Mouse (Mus musculus) lung, adult 18-20 months (tissue): ENCODE results near the gene Psmd13.

Source experiments
- DNase-seq, 2 experiments: peaks; one replicate each; pipeline ENCODE4 v3.0.0; 2022; ENCODE audit warnings: mixed read lengths in 2 of 2

Psmd13 gene

GRCm38 (mm10) chr7:140907697-140908096 lies 25.9 kb downstream of the Psmd13 start:
- no peak for DNase-seq

DNA sequence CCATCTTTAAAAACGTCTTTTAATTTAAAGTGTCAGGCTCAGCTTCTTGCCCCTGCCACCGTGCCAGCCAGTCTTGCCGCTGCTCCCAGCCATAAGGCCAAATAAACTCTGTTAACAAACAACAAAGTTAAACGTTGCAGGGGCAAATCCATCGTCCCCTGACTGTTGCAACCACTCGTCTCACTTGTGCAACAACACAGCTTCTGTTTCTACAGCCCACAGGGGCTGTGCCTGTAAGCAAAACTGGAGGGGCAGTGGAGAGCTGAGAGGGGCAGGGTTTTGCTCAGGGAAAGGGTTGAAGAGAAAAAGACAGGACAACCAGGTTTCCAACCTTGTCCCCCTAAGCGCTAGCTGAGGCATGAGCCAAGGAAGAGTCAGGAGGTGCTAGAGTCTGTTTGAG lies 26.4 kb downstream of the Psmd13 start:
- DNase-seq, result peak in 1 of 2 experiments; percentile 12

DNA sequence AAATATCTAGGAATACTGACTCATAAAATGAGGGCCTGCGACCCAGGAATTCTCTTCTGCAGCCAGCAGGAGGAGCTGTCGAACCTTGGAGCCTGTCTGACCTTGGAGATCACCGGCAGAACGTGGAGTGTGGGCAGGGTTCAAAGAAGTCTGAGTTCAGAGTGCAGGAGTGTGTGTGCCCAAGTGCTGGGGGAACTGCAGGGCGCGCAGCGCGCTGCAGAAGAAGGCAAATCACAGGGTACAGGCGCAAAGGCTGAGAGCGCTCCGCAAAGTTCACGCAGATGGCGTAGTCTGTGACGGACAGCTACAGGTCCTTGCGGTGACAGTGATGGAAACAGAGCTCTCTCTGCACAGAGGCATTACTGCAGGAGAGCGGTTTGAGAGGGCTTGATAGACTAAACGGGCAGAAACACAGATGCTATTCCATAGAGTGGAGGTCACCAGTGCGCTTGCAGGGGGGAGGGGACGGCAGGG lies 26.9 kb downstream of the Psmd13 start:
- peak; percentile 78 to 83 for DNase-seq

DNA sequence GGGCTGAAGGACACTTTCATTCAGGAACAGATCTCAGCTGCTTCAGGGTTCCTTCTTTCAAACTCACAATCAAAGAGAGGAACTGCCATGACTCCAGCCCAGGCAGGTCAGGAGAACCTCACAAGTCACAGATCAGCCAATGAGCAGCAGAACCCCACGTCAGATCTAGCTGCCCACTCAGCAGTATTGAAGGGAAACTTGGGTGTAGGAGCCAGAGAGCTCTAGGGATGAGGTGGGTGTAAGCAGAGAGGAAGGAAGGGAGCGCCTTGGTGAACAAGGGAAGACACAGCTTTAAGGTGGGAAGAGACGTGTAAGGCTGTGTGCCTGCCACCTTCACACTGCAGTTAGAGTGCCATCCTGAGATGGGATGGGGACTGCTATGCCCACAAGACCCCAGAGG lies 30.5 kb downstream of the Psmd13 start:
- no peak for DNase-seq

- DNase-seq, result no peak
These were observed 31.2 kb downstream of the Psmd13 start for GRCm38 (mm10) chr7:140912846-140913482.

DNA sequence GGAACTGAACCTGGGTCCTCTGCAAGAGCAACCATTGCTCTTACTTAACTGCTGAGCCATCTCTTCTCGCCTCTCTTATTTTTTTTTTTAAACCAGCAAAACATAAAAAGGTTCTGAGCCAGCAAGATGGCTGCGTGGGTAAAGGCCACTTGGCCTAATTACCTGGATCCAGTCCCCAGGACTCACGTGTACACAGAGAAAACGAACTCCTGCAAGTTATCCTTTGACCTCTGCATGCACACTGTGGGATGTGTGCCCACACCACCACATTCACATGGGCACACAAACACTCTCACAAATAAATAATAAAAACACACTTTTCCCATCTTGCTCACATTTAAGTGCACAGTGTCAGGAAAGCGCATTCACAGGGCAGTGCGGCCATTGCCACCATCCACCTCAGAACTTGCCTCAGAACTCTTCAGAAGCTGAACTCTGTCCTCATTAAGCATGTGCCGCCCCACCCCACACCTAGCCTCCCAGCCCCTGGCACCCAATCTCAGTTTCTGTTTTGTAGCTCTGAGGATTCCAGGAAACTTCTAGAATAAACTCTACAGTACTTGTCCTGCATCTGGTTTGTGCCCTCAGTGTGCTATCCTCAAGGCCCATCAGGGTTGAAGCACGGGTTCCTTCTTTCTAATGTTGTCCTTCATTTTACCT lies 32.4 kb downstream of the Psmd13 start:
- no peak for DNase-seq

GRCm38 (mm10) chr7:140919911-140920310 lies 38.1 kb downstream of the Psmd13 start:
- no peak for DNase-seq

DNA sequence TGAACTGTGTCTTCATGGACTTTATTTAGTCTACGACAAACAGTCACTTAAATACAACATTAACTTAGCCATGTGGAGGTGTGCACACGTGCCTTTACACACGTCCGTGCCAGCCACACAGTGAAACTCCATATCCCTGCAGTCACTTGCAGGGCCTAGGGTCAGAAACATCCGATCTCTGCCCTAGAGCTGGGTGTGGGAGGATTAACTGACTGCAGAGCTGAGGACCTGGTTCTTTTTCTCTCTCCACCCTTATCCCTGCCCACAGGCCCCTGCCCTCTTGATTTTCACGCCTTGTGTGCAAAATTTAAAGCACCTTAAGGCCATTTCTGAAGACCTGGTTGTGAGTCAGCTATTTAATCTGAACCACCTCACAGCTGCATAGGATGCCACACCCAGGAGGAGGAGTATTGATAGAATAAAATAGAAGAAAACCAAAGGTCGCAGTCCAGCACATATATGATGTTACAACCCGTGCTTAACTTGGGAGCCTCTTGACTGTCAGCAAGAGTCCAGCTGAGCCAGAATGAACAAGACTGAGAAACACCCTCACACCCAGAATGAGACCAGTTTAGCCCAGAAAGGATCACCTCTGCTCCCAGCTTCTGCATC lies 38.8 kb downstream of the Psmd13 start, which contains the start of gene Nlrp6:
Nlrp6 (plus strand) TSS at position 485 of the 612 bp plus-strand sequence.
- DNase-seq, result no peak

DNA sequence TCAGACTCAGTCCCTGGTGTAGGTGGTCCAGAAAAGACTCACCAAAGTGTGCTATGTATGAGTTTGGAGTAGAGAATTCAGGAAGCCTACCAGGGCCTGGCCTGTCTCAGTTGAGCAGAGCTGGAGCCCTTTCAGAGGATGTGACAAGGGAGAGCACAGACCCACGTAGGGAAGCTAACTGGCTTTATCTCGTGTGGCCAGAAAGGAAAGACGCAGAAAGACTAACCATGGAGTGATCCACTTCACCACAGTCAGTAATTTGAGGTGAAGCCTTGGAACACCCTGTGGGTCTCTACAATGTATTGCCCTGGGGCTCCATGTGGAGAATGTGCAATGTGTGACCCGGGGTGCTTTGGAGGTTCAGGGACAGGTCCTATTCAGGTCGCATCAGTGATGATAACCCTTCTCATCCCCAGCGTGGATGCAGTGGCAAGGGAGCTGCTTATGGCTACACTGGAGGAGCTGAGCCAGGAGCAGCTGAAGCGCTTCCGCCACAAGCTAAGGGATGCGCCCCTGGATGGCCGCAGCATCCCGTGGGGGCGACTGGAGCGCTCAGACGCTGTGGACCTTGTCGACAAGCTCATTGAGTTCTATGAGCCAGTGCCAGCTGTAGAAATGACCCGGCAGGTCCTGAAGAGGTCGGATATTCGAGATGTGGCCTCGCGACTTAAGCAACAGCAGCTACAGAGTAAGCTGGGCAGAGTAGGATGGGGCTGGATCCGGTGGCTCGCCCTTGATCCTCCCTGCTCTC lies 39.6 kb downstream of the Psmd13 start:
- DNase-seq, result no peak

- peak; percentile 33 to 35 for DNase-seq
These were observed 40.8 kb downstream of the Psmd13 start for GRCm38 (mm10) chr7:140922398-140923069.

DNA sequence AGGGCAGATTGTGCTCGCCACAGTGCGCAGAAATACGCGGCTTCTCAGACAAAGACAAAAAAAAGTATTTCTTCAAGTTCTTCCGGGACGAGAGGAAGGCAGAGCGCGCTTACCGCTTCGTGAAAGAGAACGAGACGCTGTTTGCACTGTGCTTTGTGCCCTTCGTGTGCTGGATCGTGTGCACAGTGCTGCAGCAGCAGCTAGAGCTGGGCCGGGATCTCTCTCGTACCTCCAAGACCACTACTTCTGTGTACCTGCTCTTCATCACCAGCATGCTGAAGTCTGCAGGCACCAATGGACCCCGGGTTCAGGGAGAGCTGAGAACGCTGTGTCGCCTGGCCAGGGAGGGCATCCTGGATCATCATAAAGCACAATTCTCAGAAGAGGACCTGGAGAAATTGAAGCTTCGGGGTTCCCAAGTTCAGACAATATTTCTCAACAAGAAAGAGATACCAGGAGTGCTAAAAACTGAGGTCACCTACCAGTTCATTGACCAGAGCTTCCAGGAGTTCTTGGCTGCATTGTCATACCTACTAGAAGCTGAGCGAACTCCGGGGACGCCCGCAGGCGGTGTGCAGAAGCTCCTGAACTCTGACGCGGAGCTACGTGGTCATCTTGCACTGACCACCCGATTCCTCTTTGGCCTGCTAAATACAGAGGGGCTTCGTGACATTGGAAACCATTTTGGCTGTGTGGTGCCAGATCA lies 41.5 kb downstream of the Psmd13 start:
- DNase-seq, result no peak

- DNase-seq, result no peak
These were observed 45.4 kb downstream of the Psmd13 start for GRCm38 (mm10) chr7:140927181-140927580.

DNA sequence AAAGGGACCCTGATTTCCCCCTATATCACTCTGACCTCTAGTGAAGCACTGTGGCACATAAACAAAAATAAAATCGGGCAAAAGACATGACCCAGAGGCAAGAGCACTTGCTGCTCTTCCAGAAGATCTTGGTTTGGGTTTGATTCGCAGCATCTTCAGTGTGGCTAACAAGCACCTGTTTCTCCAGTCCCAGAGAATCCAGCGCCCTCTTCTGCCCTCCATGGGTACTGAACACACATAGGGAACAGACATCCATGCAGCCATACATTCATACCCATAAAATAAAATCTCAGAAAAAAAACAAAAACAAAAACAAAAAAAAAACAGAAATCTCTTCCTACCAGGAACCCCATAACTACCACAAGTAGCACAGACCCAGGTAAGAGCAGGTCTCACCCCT lies 56.7 kb downstream of the Psmd13 start:
- DNase-seq, result no peak

- DNase-seq, result no peak
These were observed 57.1 kb downstream of the Psmd13 start for GRCm38 (mm10) chr7:140938896-140939295.

GRCm38 (mm10) chr7:140939669-140940171 lies 58.0 kb downstream of the Psmd13 start:
- peak; percentile 41 to 50 for DNase-seq

GRCm38 (mm10) chr7:140941222-140942051 lies 59.7 kb downstream of the Psmd13 start, which contains the start of gene Pgghg:
Gene Pgghg (plus strand): TSS chr7:140941391.
- DNase-seq, result peak; percentile 92 to 94

GRCm38 (mm10) chr7:140942341-140942740 lies 60.6 kb downstream of the Psmd13 start:
- DNase-seq, result no peak

GRCm38 (mm10) chr7:140942811-140943210 lies 61.0 kb downstream of the Psmd13 start:
- no peak for DNase-seq

DNA sequence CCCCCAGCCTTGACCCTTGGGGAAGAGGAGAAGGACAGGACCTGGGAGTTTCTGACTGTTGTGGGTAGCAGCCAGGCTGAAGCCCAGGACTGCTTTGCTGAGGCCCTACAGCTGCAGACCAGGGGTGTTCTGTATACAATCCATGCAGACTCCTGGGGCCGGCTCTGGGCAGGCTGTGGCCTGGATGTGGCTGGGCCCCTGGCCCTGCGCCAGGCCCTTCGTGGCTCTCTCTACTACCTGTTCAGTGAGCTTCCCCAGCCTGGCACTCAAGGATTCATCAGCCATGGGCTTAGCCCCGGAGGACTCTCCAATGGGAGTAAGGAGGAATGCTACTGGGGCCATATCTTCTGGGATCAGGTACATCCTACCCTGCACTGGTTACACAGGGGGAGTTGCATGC lies 61.6 kb downstream of the Psmd13 start:
- DNase-seq, result no peak

DNA sequence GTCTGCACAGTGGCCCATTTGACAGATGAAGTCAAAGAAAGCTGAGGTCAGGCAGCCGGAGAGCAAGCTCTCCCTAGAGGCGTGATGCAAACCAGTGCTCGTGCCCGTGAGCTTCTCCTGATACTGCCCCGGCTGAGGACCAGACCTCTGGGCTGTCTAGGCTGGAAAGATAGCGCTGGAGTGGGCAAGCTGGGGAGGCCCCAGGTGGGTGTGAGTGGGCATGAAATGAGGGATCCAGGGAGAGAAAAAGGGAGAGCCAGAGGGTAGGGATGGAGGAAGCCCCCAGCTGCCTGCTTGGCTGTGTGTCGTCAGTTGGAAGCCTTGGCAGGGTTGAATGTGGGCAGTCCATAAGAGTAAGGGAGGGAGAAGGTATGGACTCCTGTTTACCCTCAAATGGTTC lies 62.5 kb downstream of the Psmd13 start:
- no peak for DNase-seq

DNA sequence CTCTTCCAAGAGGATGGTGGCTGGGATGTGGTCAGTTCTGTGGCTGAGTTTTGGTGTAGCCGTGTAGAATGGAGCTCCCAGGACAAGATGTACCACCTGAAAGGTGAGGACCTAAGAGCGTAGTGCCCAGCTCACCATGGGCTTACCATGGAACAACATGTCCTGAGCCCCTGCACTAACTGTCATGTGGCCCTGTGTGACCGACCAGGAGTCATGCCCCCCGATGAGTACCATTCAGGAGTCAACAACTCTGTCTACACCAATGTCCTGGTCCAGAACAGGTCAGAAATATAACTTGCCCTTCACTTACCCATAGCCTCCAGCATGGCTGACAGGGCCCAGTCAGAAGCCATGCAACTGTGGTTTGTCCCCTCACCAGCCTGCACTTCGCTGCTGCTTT lies 63.5 kb downstream of the Psmd13 start:
- DNase-seq, result no peak
